Mouse (Mus musculus): ENCODE measurements around the gene Fam205a1. TPM values are rescaled to one million over a fixed set of nuclear protein-coding genes. Genes with fewer than 3 reads are reported as not detected.

Gene Fam205a1
- polyA plus RNA-seq, 1 experiment from 2014 or later = not detected

DNA sequence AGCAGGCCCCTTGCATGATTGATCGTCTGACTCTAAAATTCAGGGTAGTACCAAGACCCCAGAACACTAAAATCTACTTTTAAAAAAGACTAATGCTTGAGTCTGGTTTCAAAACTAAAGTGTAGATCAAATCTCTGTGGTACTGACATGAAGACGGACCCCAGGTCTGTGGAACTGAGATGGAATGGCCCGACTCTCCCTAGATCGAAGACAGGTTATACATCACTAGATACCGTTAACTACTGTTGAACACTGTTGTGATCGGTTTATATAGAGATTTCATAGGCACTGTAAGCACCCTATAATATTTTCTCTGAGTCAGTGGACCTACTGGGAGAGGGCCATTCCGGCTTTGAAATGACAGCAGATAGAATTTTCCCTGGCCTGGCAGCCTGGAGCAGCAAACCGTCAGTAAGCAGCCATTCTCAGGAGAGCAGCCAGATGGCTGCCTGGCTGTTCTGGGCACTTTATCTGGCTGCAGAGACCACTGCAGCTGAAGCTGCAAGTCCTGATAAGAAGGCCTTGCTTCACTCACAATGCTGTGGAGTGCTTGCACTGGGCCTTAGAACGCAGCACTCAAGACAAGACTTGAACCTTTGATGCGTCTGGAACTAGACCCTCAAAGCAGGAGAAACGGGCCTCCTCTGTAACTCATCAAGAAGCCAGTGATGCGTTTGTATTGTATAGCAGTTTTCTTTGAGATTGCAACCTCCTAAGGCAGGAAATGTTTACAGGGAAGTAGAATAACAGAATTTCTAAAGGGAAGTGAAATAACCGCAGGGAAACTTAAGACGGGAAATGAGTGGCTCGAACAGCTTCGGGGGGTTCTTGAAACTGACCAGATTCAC is 26.4 kb upstream of the Fam205a1 start:
- no peak overlapping the region for H3K9ac ChIP-seq (replicated peaks; ENCODE audit: low read length)
- no peaks in the 10 kb centered on the region for H3K27me3 ChIP-seq (ENCODE audit: insufficient read depth, low read length)
- no peaks in the 10 kb centered on the region for H3K36me3 ChIP-seq (ENCODE audit: insufficient read depth, low read length)
- no peak overlapping the region for H3K27ac ChIP-seq (ENCODE audit: low read length)
- 79% methylated on average over 16 of the region's 16 CpGs for WGBS
- H3K4me2 ChIP-seq (replicated peaks; ENCODE audit: low read depth, low read length) = no peak overlapping the region
- H3K9me3 ChIP-seq (ENCODE audit: low read length) = no peaks in the 10 kb centered on the region
- H3K4me3 ChIP-seq (ENCODE audit: low read length) = no peak overlapping the region
- ATAC-seq (ENCODE audit: low FRiP score, low TSS enrichment) = no peak
- no peaks in the 10 kb centered on the region for H3K4me1 ChIP-seq (ENCODE audit: insufficient read depth, low read length)

DNA sequence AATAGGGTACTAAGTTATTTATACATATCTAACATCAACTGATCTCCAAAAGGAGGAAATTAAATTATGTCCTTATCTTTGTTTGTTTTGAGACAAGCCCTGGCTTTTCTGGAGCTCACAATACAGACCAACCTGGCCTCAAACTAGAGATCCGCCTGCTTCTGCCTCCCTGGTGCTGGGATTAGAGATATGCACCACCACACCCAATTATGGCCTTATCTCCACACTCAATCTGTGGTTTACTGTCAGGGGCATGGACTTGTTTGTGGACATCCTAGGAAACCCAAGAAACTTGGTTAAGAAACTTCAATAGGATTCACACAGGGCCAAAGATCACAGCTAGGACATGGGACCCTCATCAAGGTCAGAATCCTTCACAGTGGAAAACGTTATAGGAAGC is 24.0 kb upstream of the Fam205a1 start:
- no peak overlapping the region for H3K4me2 ChIP-seq (replicated peaks; ENCODE audit: low read depth, low read length)
- no peak for ATAC-seq (ENCODE audit: low FRiP score, low TSS enrichment)
- no peaks in the 10 kb centered on the region for H3K27me3 ChIP-seq (ENCODE audit: insufficient read depth, low read length)
- no peaks in the 10 kb centered on the region for H3K36me3 ChIP-seq (ENCODE audit: insufficient read depth, low read length)
- no peaks in the 10 kb centered on the region for H3K4me1 ChIP-seq (ENCODE audit: insufficient read depth, low read length)
- no peak overlapping the region for H3K9ac ChIP-seq (replicated peaks; ENCODE audit: low read length)
- WGBS = 73% methylated on average over 2 of the region's 2 CpGs
- no peak overlapping the region for H3K27ac ChIP-seq (ENCODE audit: low read length)
- no peaks in the 10 kb centered on the region for H3K9me3 ChIP-seq (ENCODE audit: low read length)
- H3K4me3 ChIP-seq (ENCODE audit: low read length) = no peak overlapping the region

DNA sequence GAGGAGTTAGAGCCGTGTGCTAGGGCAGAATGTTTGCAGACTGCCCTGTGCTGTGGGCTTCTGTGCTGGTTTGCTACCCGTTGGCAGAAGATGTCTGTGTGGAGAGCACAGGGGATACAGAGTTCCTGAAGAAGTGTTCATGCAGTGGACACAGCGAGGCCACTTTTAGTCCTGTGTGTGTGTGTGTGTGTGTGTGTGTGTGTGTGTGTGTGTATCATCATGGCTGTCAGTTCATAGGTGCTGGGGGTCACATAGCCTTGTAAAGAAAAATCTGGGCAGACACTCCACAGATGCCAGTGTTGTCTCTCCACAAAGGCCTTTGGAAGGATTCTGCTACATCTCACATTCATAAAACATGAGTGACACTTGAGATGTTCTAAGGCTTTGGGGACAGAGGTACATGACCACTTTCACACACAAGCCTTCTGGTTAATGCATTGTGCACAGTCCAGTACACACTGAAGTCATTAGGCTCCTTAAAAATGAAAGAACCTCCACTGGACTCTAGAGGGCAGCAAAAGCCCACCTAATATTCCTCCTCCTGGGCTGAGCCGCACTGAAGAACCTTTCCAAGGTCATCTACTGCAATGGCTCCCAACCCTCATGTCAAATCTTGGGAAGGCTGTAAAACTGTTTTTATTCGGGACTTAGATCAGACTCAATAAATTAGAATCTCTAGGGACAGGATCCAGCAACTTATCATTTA is 23.1 kb upstream of the Fam205a1 start:
- Histone ChIP-seq H3K27me3 (ENCODE audit: insufficient read depth, low read length) (no peaks in the 10 kb centered on the region), H3K4me1 (ENCODE audit: insufficient read depth, low read length) (no peaks in the 10 kb centered on the region), H3K4me2 (replicated peaks; ENCODE audit: low read depth, low read length) (no peak overlapping the region), H3K36me3 (ENCODE audit: insufficient read depth, low read length) (no peaks in the 10 kb centered on the region), H3K4me3 (ENCODE audit: low read length) (no peak overlapping the region), H3K9me3 (ENCODE audit: low read length) (no peaks in the 10 kb centered on the region), H3K27ac (ENCODE audit: low read length) (no peak overlapping the region), H3K9ac (replicated peaks; ENCODE audit: low read length) (no peak overlapping the region)
- peak; percentile 67 for ATAC-seq (ENCODE audit: low FRiP score, low TSS enrichment)
- WGBS = 29% methylated on average over 5 of the region's 5 CpGs

DNA sequence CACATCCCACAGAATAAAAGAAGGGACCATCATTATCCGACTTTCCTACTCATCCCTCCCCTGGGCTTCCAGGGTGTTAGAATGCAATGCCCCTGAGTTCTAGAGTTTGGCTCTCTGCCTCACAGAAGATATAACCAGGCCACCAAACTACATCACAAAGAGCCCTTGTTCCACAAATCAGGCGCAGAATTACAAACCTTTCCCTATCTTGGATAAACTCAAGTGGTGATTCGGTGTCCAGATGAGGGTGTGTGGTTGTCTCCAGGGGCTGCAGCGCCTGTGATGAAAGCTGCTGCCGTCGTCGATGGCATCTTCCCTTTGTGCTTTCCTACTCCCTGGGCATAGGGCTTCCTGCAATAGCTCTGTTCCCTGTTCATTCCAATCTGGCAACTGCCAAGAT is 20.4 kb upstream of the Fam205a1 start, which contains the start of gene Fam205c:
Gene Fam205c (minus strand): TSS at position 101 of the 400 bp plus-strand sequence.
- no peak within 1 kb of the TSS for H3K9ac ChIP-seq (replicated peaks; ENCODE audit: low read length)

DNA sequence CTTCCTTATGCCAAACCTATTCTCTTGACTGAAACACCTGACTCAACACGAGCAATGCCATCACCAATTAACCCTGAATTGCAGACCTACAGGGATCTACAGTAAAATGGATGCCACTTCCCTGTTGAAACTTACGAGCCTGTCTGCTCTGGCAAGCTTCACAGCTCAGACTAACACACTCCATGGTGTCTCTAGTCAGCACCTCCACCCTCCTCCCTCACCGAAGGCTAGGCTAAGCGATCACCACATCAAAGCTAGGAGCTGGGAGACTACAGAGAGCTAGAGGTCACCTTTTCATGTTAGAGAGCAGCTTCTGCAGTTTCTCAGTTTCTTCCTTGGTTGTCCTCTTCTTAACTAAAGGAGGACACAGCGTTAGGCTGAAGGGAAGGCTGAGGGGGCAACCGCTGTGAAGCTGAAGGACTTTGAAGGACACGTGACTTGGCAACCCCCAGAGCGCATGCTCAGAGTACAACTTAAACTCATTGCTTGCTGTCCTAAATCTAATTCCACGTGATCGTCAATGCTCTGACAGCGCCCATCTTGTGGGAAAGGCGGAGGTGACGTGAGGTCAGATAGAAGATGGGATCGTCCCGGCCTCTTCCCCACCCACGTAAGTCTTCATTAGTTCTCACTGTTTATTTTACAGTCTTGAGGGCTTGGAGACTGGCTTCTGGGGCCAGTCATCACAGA is 19.2 kb upstream of the Fam205a1 start:
- H3K4me2 ChIP-seq (replicated peaks; ENCODE audit: low read depth, low read length) = no peak overlapping the region
- no peak for ATAC-seq (ENCODE audit: low FRiP score, low TSS enrichment)
- no peaks in the 10 kb centered on the region for H3K4me1 ChIP-seq (ENCODE audit: insufficient read depth, low read length)
- no peaks in the 10 kb centered on the region for H3K27me3 ChIP-seq (ENCODE audit: insufficient read depth, low read length)
- no peak overlapping the region for H3K9ac ChIP-seq (replicated peaks; ENCODE audit: low read length)
- no peak overlapping the region for H3K27ac ChIP-seq (ENCODE audit: low read length)
- 69% methylated on average over 16 of the region's 16 CpGs for WGBS
- H3K36me3 ChIP-seq (ENCODE audit: insufficient read depth, low read length) = no peaks in the 10 kb centered on the region
- H3K4me3 ChIP-seq (ENCODE audit: low read length) = no peak overlapping the region
- H3K9me3 ChIP-seq (ENCODE audit: low read length) = no peaks in the 10 kb centered on the region

More for the DNA sequence above, 20.4 kb upstream of the Fam205a1 start, which contains the start of gene Fam205c:
- no peaks in the 10 kb centered on the region for H3K9me3 ChIP-seq (ENCODE audit: low read length)
- H3K4me1 ChIP-seq (ENCODE audit: insufficient read depth, low read length) = no peaks in the 10 kb centered on the region
- H3K4me3 ChIP-seq (ENCODE audit: low read length) = no peak within 1 kb of the TSS
- no peak for ATAC-seq (ENCODE audit: low FRiP score, low TSS enrichment)
- H3K27ac ChIP-seq (ENCODE audit: low read length) = no peak within 1 kb of the TSS
- no peak within 1 kb of the TSS for H3K4me2 ChIP-seq (replicated peaks; ENCODE audit: low read depth, low read length)
- H3K36me3 ChIP-seq (ENCODE audit: insufficient read depth, low read length) = no peaks in the 10 kb centered on the region
- H3K27me3 ChIP-seq (ENCODE audit: insufficient read depth, low read length) = no peaks in the 10 kb centered on the region
- 91% methylated on average over 7 of the region's 7 CpGs for WGBS

DNA sequence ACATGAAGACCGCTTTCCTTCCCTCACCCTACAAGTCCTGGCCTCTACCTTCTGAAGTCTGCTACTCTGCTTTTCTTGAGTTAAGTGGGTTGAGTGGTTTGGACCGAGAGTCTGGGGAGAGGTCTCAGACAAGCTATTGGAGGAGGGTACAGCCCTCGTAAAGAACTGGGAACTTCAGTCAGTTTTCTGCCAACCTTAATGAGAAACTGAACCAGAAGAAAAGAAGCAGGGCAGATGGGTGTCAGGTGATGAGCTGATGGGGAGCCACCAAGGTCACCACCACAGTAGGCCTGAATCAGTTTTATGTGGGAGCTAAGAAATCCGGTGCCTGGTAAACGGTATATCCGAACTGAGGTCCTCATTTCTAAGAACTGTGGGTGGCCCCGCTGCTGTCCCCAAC is 18.5 kb upstream of the Fam205a1 start:
- ATAC-seq (ENCODE audit: low FRiP score, low TSS enrichment) = no peak
- Histone ChIP-seq H3K27me3 (ENCODE audit: insufficient read depth, low read length) (no peaks in the 10 kb centered on the region), H3K9me3 (ENCODE audit: low read length) (no peaks in the 10 kb centered on the region), H3K27ac (ENCODE audit: low read length) (no peak overlapping the region), H3K9ac (replicated peaks; ENCODE audit: low read length) (no peak overlapping the region), H3K36me3 (ENCODE audit: insufficient read depth, low read length) (no peaks in the 10 kb centered on the region), H3K4me1 (ENCODE audit: insufficient read depth, low read length) (no peaks in the 10 kb centered on the region), H3K4me2 (replicated peaks; ENCODE audit: low read depth, low read length) (no peak overlapping the region), H3K4me3 (ENCODE audit: low read length) (no peak overlapping the region)
- 89% methylated on average over 7 of the region's 7 CpGs for WGBS

DNA sequence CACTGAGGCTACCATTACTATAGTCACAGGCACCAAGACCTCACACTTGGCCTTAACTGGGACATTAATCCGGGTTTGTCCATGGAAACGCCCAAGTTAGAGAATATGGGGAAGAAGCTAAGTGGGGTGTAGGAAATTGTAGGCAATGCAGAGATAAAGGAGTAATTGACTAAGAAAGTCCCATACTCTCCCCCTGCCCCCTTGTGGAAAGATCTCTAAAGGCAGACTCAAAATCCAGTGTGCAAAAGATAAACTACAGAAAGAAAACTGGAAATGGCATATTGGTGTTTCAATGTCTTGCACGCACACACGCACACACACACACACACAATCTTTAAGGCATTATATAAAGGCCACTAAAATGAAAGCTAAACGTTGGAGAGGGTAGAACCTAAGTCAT is 17.1 kb upstream of the Fam205a1 start:
- no peak overlapping the region for H3K4me2 ChIP-seq (replicated peaks; ENCODE audit: low read depth, low read length)
- H3K4me3 ChIP-seq (ENCODE audit: low read length) = no peak overlapping the region
- no peaks in the 10 kb centered on the region for H3K27me3 ChIP-seq (ENCODE audit: insufficient read depth, low read length)
- H3K36me3 ChIP-seq (ENCODE audit: insufficient read depth, low read length) = no peaks in the 10 kb centered on the region
- 77% methylated on average over 5 of the region's 5 CpGs for WGBS
- no peaks in the 10 kb centered on the region for H3K4me1 ChIP-seq (ENCODE audit: insufficient read depth, low read length)
- no peaks in the 10 kb centered on the region for H3K9me3 ChIP-seq (ENCODE audit: low read length)
- no peak for ATAC-seq (ENCODE audit: low FRiP score, low TSS enrichment)
- no peak overlapping the region for H3K27ac ChIP-seq (ENCODE audit: low read length)
- no peak overlapping the region for H3K9ac ChIP-seq (replicated peaks; ENCODE audit: low read length)

DNA sequence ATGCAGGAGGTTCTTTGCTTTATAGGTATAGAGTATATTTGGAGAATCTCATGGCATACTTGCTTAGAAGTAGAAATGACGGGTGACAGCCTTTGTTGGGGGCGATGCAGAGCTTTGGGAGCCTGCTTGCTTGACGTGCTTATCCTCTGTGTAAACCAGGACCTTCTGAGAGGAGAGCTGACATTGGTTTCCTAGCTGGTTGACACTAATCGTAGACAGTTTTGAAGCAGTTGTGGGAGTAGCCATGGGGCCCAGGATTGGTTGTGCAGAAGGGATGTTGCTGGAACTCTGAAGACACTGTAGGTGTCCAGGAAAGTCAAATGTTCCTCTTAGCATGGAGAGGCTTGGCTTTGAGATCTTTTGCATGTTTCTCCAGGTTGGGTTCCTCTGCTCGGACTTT is 14.5 kb upstream of the Fam205a1 start:
- WGBS = 86% methylated on average over 5 of the region's 5 CpGs
- H3K4me2 ChIP-seq (replicated peaks; ENCODE audit: low read depth, low read length) = no peak overlapping the region
- H3K4me3 ChIP-seq (ENCODE audit: low read length) = no peak overlapping the region
- H3K27me3 ChIP-seq (ENCODE audit: insufficient read depth, low read length) = no peaks in the 10 kb centered on the region
- no peaks in the 10 kb centered on the region for H3K36me3 ChIP-seq (ENCODE audit: insufficient read depth, low read length)
- no peak for ATAC-seq (ENCODE audit: low FRiP score, low TSS enrichment)
- no peak overlapping the region for H3K27ac ChIP-seq (ENCODE audit: low read length)
- no peaks in the 10 kb centered on the region for H3K4me1 ChIP-seq (ENCODE audit: insufficient read depth, low read length)
- H3K9me3 ChIP-seq (ENCODE audit: low read length) = no peaks in the 10 kb centered on the region
- no peak overlapping the region for H3K9ac ChIP-seq (replicated peaks; ENCODE audit: low read length)

DNA sequence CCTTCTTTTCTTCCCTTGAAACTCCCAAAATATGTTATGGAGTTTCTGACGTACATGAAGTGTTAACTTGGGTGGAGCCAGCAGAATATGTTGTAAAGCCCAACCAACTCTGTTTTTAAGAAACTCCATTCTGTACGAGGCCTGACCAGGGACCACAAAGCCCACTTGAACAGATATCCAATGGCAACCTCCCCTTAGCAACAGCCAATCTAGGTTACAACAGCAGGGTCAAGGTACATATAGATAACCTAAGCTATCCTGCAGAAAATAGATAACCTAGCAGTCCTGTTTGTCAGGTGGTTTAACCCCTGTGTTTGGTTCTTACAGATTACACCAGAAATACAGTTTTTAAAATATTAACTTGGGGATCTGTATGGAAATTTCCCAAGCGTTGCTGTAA is 13.7 kb upstream of the Fam205a1 start:
- Histone ChIP-seq H3K4me3 (ENCODE audit: low read length) (no peak overlapping the region), H3K4me2 (replicated peaks; ENCODE audit: low read depth, low read length) (no peak overlapping the region), H3K27ac (ENCODE audit: low read length) (no peak overlapping the region), H3K9ac (replicated peaks; ENCODE audit: low read length) (no peak overlapping the region), H3K9me3 (ENCODE audit: low read length) (no peaks in the 10 kb centered on the region), H3K36me3 (ENCODE audit: insufficient read depth, low read length) (no peaks in the 10 kb centered on the region), H3K4me1 (ENCODE audit: insufficient read depth, low read length) (no peaks in the 10 kb centered on the region), H3K27me3 (ENCODE audit: insufficient read depth, low read length) (no peaks in the 10 kb centered on the region)
- WGBS = 68% methylated on average over 3 of the region's 3 CpGs
- ATAC-seq (ENCODE audit: low FRiP score, low TSS enrichment) = no peak

Measured in kidney, embryonic 16.5 days (tissue).